Mouse (Mus musculus) neural tube, embryonic 10.5 days (tissue): ENCODE measurements around the gene Inafm1.
"Not testable (repeated sequence)": the region's sequence is repeated elsewhere in the genome, so short reads cannot be mapped to it uniquely, and the experiment has no call there.

Source experiments
- DNase-seq: peaks from one replicate; pipeline ENCODE4 v3.0.0-alpha.2; 2017; ENCODE audit warnings: low spot score; ENCODE audit errors: extremely low spot score

The Inafm1 gene

DNA sequence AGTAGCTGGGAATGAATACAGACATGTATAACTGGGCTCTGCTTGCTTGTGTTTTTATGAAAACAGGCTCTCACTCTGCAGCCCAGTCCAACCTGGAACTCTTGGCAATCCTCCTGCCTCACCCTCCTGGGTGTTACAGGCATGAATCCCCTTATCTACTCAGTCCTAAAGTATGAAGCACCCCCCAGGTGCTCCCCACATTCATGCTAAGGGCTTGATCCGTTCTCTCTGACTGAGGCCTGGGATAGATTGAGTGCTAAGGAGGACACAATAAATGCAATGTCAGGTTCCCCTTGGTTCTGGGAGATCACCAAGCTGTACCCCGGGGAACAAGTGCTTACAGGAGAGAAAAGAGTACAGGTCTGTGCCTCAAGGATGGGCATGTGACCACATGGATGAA, 24.2 kb upstream of the Inafm1 start:
- no peak for DNase-seq

DNA sequence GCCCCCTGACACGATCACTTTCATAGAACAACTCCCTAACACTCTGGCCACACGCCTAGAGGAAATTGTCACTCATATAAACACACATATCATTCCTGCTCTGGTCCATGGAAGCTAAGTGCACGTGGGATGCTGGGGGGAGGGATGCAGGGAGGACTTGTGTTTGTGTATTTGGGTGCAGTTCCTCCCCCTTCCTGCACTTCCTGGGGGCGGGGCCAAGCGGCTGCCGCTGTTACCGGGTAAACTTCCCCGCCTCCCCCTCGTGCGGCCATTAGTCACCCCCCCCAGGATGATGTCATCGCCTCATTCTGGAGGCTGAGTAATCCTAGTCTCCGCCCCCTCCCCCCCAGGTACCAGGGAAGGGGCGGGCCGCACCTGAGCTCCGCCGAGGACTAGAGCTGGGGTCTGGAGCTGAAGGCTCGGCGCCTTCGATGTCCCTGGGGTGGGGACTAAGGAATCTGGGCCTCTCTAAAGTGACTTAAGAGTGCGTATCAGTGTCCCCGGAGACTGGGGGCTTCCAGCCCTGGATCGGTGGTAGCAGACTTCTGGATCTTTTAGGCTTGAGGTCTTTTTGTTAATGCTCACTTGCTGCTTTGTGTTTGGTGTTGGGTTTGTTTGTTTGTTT, 23.5 kb upstream of the Inafm1 start:
- peak; percentile 77 for DNase-seq

DNA sequence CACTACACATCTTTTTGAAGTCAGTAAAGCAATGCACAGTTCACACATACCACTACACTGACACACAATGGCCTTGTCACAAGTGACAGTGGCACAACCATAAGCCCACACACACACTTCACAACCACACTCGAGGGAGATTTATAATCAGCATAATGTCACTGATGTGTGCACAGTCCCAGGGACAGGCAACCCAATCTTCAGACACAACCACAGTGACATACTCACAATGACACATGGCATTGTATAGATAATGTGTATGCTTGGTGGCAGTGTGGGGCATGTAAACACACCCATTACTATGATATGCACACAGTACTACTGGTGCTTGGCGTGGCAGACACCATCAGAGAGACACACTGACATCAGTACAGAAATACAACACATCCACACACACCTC, 22.7 kb upstream of the Inafm1 start:
- DNase-seq, result no peak

DNA sequence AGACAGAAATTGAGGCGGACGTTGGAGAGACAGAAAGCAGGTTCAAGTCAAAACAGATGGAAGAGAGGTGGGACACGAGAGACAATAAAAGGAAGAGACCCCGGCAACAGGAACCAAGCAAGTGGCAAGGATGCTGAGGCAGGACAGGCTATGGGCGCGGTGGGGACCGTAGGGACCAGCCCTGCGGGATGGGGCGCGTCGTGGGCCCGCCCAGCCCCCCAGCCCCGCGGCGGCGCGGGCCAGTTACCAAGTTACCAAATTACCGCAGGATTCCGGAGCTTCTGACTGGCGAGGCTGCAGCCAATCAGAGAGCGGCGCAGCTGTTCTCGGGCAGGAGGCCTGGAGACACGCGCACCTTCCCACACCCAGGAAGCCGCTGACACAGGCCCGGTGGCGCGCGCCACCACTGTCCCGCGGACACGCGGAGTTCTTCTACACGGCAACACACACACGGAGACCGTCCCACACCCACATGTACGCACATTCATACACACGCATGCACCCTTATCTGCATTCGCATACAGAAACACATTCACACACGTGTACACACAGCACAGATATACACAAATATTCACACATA, 22.0 kb upstream of the Inafm1 start:
- peak; percentile 73 for DNase-seq

DNA sequence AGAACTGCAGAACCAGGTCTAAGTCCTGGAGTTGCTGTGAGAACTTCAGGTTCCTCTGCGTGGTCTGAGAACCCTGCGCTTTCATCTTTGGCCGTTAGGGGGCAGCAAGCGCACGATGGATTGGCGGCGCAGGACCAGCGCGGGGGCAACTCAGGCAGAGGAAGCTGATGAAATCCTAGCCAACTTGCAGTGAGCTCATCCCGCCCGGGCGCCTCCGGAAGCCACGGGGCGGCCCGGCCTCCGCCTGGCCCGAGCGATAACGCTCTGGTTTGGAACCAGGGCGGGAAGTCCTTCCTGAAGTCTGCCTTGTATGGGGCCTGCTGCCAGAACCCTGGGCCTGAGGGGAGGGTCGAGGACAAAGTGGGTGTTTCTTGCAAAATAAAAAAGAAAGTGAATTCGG, 21.4 kb upstream of the Inafm1 start:
- peak; percentile 98 for DNase-seq

DNA sequence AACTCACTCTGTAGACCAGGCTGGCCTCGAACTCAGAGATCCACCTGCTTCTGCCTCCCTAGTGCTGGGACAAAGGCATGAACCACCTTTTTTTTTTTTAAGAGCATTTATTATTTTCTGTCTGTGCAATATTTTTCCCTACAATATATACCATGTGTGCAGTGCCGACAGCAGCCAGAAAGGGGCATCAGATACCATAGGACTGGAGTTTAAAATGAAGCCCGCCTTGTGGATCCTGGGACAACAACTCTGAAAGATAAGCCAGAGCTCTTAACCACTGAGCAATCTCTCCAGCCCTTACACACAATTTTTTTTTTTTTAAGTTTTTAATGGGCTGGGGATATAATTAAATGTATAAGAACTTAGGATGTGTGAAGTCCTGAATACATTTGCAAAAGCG, 20.9 kb upstream of the Inafm1 start:
- DNase-seq, result no peak

DNA sequence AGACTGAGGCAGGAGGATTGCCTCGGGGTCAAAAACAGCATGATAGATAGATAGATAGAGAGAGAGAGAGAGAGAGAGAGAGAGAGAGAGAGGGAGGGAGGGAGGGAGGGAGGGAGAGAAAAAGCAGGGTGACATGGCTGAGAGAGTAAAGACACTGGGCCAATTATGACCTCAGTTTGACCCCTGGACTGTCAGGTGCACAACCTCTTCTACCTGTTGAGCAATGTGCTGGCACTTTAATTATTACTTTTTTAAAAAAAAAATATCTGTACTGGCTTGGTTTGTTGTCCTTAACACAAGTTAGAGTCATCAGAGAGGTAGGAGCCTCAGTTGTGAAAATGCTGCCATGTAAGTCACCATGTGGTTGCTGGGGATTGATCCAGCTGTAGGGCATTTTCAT, 14.4 kb upstream of the Inafm1 start:
- DNase-seq, result no peak

DNA sequence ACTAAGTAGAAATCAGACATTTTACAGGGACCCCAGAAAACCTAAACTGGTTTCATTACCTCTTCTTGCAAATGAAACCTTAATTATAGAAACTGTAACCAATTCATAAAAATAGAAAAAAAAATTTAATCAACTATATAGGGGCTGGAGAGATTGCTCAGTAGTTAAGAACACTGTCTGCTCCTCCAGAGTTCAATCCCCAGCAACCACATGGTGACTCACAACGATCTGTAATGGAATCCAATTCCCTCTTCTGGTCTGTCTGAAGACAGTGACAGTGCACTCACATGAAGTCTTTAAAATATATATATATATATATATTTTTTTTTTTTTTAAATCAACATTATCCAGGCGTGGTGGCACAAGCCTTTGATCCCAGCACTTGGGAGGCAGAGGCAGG, 13.6 kb upstream of the Inafm1 start:
- DNase-seq, result no peak

DNA sequence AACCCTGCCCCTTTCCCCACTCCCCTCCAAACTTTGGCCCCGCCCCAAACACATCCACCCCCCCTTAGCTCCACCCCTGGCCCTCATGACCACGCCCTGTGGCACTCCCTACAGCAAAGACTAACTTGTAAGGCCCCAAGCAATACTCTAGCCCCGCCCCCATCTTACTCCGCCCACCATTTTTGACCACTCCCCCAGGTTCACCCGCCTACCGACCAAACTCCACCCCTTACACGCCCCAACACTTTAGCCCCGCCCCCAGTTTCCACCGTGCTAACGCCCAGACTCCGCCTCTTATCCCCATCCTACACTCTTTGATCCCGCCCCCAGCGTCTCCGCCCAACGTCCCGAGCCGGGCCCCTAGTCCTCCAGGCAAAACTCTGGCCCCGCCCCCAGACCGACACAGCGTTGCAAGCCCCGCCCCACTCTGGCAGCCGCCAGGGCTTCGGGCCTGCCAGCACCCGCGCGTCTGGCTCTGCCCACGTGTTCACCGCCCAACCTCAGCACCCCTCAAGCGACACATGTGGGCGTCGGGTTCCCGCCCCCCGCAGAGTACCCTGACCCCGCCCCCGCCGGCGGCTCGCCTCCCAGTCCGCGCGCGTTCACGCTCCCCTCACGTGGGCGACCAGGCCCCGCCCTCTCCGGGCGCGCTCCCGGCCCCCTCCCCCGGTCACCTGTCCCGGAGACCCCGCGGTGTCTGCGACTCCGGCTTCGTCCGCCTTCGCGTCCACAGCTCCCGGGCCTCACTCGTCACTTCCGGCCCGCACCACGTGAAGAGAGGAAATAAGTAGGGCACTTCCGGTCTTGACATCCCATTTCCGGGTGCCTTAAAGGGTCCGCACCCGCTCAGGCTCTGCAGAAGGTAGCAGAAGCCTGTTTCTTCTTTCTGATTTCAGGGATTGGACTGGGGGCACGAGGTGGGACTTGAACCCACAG, 12.9 kb upstream of the Inafm1 start, which contains the start of gene Ccdc9:
Gene Ccdc9 (minus strand): TSS at position 770 of the 936 bp plus-strand sequence.
- peak; percentile 99 for DNase-seq

DNA sequence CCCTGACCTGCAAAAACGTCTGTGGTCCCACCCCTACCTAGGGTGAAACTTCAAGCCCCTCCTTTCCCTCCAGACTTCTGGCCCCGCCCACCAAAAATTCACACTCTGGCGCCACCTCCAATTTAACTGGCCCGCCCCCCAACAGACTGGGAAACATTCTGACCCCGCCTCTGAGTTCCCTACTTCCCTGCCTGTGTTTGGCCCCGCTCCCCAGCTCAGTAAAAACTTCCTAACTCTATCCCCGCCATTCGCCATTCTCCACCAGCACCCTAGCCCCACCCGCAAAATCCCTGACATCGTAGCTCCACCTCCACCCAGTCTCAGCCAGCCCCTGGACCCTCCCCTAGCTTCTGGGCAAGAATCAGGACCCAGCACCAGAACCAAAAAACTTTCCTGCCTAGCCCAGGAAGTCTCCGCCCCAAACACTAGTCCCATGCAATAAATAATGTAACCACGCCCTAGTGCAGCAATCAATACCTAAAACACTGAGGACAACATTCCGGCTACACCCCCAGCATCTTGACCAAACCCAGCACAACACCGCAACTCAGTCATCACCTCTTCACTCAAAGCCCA, 12.1 kb upstream of the Inafm1 start:
- no peak for DNase-seq

DNA sequence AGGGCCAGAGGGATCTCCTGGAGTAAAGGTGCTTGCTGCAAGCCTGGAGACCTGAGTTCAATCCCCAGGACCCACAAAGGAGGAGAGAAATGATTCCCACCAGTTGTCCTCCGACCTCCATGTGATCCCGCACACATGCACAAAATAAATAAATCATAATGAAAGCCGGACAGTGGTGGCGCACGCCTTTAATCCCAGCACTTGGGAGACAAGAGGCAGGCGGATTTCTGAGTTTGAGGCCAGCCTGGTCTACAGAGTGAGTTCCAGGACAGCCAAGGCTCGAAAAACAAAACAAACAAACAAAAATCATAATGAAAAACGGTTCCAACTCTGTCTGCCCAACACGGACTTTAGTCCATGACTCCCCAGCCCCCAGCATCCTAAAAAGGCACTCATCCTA, 11.5 kb upstream of the Inafm1 start:
- DNase-seq, result no peak

DNA sequence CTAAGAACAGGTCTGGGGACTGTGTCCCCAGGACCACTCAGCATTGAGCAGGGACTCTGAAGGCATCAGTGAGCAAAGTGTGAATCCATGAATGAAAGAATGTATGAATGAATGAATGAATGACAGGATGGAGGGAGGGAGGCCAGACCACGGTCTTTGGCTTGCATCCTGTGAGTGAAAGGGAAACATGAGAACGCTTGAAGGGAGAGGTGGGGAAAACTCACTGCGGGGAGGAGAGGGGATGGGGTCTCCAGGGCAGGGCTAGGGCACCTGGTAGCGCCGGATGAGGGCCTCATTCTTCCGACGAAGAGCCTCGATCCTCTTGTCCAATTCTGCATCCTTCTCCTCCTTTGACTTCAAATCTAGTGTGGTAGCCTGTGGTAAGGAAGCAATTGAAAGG, 10.6 kb upstream of the Inafm1 start:
- no peak for DNase-seq

DNA sequence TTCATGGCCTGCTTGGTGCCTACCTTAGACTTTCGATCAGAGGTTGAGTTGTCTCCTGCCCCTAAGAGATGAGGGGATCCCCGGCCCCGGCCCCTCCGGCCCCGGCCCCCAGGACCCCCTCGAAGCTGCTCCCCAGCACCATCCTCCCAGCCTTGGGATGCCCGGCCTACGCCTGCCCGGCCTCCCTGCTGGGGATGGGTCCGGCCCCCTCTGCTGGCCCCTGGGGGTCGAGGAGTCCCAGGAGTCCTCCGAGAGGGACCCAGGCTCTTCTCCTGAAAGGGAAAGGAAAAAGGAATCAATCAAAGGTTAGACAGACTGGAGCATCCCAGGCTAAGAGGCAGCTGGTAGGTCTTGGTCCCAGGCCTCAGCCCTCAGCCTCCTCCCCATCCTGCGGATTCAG, 8.9 kb upstream of the Inafm1 start:
- no peak for DNase-seq

DNA sequence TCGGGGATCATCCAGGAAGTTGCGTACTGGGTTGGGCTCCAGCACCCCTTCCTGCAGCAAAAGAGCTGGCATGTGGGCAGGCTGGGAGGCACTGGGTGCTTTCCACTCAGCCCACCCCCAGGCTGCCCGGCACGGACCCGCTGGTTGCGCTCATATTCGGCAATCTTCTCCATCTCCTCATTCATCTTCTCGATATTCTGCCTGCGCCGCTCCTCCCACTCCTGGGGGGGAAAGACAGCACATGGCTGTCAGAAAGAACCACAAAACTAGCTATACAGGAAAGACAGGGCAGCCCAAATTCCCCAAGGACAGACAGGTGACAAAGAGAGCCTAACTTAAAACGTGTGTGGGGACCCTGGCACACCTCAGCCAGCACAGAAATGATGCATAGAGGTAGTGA, 7.3 kb upstream of the Inafm1 start:
- DNase-seq, result no peak

DNA sequence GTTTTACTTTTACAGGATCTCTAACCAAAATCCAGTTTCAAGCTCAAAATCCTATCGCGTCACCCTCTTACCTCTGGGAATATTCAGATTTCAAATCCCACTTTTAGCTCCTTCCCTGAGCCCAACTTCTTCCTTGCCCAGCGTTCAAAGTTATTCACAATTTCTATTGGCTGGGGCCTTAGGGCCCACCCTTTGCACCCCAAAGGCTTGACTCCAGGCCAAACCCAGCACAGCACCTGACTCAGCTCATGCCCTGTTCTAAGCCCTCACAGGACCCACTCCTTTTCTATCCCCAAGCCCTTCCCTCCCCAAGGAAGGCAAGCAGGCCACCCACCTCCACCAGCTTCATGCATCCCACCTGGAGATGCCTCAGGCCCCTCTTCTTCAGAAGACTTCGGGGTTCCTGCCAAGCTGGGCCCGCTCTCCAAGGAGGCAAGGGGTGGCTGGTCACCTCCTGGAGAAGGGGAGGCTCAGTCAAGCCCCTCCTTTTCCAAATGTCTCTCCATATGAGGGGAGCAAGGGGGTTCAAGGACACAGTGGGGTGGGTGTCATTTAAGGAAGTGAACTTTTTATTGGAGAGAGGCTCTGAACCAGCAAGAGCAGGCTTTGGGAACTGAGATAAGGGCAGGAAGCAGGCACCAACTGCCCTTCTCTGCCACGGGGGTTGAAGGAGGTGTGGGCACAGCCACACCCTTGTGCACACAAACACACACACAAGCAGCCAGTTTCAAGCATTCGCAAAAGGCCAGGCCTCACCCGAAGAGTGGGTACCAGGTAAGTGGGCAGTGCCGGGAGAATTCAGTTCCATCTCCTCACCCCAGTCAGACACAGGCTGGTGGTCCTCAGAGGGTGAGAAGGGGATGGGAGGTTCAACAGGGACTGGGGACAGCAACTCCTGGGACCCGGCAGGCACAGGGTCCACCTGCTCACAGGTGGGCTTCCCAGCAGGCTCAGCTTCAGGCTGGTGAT, 1.8 kb upstream of the Inafm1 start:
- no peak for DNase-seq

DNA sequence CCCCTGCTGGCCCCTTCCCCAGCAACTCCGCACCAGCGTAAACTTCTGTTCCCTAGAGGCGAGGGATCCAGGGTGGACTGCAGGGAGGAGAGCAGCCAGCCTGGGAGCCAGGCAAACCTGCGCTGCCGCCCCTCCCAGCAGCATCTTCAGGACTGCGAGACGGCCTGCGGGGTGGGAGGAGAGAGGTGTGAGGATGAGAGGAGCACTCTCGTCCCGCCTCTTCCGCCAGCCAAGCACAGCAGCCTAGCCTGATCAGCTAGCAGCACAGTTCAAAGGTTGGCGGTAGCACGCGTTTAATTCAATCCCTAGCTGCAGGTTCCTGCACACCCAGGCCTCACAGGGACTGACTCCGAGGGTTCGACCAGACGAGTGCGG, 336 bp upstream of the Inafm1 start:
- DNase-seq, result peak; percentile 91

DNA sequence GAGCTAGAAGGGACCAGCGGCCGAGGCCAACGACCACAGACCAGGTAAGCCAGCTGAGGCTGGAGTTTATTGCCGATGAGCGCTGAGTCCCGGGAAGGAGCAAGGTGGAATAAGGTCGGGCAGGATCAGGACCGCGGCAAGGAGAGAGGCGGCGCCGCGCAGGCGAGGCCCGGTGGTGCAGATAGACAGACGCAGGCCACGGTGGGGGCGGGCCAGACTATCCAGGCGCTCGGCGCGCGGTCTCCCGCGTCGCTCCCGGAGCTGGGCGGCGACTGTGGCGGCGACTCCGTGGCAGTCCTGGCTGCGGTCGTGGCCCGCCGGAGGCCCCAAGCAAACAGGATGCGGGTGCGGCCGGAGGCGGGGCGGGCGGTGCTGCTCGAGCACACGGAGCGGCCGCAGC, 736 bp downstream of the Inafm1 start:
- DNase-seq, result peak; percentile 75

DNA sequence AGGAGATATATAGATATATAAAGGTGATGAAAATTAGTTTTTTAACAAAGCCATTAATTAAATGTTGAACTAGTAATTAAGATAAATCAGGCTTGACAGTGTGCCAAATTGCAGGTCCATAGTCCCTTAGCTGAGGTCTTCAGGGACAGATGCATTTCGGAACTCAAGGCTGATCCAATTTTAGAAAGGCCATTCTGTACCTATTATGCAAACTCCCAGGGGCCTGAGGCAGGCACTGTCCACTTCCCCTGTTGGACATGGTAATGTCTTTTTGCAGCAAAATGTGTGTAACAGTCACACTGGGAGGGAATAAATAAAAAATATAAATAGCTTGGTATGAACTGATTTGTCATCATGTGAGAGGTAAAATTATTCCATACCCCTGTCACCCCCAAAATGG, 2.3 kb downstream of the Inafm1 start:
- DNase-seq, result no peak

DNA sequence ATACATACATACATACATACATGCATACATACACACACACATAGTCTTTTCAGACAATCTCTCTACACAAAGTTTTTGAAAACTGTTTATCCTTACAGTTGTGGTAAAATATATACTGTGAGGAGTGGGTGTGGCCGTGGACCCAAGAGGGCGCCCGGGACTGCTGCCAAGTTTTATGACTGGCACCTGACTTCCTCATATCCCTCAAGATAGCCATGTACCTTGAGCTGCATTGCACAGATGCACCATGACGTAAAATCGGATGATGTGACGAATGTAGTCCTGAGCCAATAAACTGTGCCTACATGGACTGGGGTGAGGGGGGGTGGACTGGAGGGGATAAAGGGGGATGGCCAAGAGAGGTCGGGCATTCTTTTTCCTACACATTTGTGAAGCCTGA, 6.8 kb downstream of the Inafm1 start:
- DNase-seq, result not testable (repeated sequence)

DNA sequence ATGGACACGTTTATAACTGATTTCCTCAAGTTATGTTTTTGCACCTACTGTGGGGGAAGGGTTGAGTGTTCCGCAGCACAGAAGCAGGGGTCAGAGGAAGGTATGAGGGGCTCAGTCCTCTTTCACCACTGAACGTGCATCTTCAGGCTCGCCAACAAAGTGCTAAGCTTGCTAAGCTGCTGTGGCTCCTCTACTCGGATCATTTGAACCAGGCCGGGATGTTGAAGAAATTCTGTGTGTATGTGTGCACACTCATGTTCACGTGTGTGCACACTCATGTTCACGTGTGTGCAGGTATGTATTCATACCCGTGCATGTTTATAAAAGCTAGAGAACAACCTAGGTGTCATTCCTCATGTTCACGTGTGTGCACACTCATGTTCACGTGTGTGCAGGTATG, 7.6 kb downstream of the Inafm1 start:
- DNase-seq, result no peak

DNA sequence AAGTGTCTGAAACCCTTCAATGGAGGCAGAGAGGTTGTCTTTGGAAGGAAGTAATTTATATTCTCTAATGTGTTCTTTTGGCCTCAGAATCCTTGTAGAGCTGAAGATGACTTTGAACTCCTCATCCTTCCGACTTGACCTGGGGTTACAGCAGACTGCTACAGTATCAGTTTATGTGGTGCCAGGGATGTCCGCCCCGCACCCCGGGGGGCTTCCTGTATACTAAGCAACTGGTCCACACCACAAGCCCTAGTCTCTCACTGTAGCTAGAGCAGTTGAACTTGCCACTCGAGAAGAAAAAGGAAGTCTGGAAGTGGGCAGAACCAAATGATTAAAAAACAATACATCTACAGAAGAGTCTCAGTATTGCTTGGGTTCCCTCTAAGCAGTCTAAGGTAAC, 9.6 kb downstream of the Inafm1 start:
- DNase-seq, result no peak
